Mouse (Mus musculus): ENCODE measurements around the gene Afg1l.
A peak's percentile ranks its signal among the peaks of the same experiment; 100 is the strongest.

Afg1l gene

DNA sequence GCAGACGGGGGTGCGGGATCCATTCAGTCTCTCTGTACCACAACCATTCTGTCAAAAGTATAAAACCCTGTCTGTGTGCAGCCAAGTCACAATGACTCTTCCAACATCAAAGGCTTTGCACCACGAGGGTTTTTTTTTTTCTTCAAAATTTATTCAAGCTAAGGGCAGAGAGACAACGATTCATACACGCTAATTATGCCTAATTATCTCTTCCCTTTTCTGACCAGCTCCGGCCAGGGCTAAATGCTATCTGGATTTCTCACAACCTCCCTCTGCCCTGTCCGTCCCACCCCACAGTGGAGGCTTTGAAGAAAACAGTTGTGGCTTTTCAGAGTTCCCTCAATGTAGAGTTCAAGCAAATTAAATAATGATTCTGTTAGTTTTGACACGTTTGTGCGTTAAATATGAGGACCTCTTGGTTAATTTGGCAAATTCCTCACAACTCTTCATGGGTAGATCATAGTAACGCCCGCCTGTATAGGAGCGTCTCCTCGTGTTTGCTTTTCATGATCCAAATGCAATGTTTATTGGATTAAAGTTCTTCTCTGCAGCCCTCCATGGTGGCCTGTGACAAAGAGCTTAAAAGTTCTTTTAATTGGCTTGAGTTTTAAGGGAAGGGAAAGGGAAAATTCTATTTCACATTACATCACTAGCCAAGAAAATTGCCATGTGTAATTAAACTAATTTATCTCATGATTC, 93.3 kb downstream of the Afg1l start:
- no peak for DNase-seq (ENCODE audit: low read depth, low spot score)

GRCm38 (mm10) chr10:42383708-42384107, 94.7 kb downstream of the Afg1l start:
- DNase-seq (ENCODE audit: low read depth, low spot score) = no peak

- no peak for DNase-seq (ENCODE audit: low read depth, low spot score)
Observed at GRCm38 (mm10) chr10:42364216-42364615, 114.1 kb downstream of the Afg1l start.

- DNase-seq (ENCODE audit: low read depth, low spot score) = peak; percentile 31
Observed at GRCm38 (mm10) chr10:42355980-42356379, 122.4 kb downstream of the Afg1l start.

- DNase-seq (ENCODE audit: low read depth, low spot score) = no peak
Observed at GRCm38 (mm10) chr10:42347986-42348385, 130.4 kb downstream of the Afg1l start.

- DNase-seq (ENCODE audit: low read depth, low spot score) = no peak
Observed at GRCm38 (mm10) chr10:42347127-42347526, 131.2 kb downstream of the Afg1l start.

- DNase-seq (ENCODE audit: low read depth, low spot score) = peak; percentile 15
Observed at GRCm38 (mm10) chr10:42346179-42346877, 132.0 kb downstream of the Afg1l start.

DNA sequence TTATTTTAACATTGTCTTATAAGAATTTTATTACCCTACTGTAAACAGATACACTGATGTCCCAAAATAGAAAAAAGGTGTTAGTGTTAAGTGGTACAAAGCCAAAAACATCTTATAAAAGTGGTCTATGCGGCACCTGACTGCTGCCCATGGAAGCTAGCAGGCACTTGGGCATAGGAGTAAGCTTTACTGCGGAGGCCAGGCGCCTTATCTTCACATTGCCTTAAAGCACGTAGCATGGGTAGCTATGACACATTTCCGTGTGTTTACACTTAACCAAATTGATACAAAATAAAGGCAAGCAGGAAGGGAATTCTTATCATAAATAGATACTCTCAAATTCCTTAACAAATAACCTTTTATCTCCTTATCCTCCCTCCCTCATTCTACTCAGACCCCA, 135.7 kb downstream of the Afg1l start:
- no peak for DNase-seq (ENCODE audit: low read depth, low spot score)

GRCm38 (mm10) chr10:42341815-42342457, 136.4 kb downstream of the Afg1l start:
- no peak for DNase-seq (ENCODE audit: low read depth, low spot score)

- DNase-seq (ENCODE audit: low read depth, low spot score) = no peak
Observed at GRCm38 (mm10) chr10:42340426-42340793, 138.0 kb downstream of the Afg1l start.

GRCm38 (mm10) chr10:42339773-42340425, 138.5 kb downstream of the Afg1l start:
- no peak for DNase-seq (ENCODE audit: low read depth, low spot score)

- DNase-seq (ENCODE audit: low read depth, low spot score) = no peak
Observed at GRCm38 (mm10) chr10:42338456-42338855, 139.9 kb downstream of the Afg1l start.

DNA sequence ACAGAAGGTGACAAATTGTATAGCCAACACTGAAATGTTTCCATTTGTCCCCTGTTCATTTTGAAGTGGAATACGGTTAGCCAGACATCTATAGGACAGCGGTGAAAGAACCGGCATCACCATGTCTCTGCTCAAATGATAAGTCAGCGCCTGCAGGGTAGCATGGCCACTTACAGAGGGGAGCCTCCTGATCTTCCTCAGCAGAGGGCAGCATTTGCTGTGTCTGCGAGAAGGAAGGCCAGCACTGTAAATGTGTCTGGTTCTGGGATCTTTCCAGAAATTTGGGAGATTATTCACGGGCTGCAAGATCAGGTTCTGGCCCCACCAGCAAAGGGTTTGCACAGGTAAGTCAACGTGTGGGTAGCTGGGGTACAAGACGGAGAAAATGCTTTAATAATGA, 150.8 kb downstream of the Afg1l start:
- peak; percentile 38 for DNase-seq (ENCODE audit: low read depth, low spot score)

DNA sequence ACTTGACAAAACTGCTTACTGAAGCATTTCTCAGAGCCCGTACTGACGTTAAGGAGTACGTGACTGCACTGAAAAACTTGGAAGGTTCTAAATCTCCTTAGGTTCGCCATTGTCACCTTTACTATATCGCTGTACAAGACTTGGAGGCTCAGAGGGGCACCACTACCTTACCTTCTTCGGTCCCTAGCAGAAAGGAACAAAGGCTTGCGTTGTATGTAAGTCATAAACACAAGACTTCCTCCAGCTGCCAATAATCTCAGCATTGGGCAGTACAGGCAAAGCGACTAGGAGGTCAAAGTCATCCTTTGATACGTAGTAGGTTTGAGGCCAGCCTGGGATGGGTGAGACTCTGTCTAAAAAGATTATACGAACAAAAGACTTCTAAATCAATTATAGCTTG, 153.1 kb downstream of the Afg1l start:
- DNase-seq (ENCODE audit: low read depth, low spot score) = no peak

- no peak for DNase-seq (ENCODE audit: low read depth, low spot score)
Observed at GRCm38 (mm10) chr10:42323978-42324377, 154.4 kb downstream of the Afg1l start.

DNA sequence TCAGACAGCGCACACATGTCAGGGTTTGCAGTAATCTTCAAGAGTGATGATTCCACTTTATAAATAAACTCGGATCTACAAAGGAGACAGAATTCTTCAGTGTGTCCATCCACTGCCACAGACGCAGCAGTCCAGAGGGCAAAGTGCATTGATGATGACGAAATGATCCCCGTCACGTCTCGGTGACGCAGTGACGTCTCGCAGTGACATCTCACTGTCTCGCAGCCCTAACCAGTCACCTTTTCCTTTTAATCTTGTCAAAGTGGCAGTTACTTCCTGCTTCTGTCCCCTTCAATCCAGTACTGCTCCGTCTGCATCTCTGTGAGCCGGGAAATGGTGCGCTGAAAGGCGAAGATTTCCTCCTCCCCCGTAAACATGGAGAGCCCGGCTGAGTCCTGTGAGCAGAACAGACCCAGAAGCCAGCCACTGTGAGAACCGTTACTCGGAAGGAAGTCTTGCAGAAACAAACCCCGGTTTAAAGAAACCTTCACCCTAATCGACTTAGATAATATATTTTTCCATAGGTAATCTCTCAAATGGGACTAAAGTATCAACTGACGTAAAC, 165.1 kb downstream of the Afg1l start:
- no peak for DNase-seq (ENCODE audit: low read depth, low spot score)

DNA sequence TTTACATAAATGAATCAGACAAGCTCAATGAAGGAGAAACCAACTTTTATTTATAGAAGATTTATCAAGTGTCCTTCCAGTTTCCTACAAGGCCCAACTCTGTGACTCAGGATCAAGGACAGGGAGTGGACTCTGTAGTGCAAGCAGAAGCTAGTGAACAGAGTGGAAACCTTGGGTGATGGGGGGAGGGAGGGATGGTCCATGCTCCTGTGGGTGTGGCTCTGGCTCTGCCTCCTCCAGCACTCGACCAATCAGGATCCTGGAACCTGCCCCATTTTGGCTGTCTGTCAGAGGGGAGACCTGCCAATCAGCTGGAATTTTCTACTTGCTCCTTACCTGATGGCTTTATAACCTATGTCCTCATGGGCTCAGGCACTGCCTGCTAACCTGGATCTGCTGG, 165.8 kb downstream of the Afg1l start:
- no peak for DNase-seq (ENCODE audit: low read depth, low spot score)

- peak; percentile 31 for DNase-seq (ENCODE audit: low read depth, low spot score)
Observed at GRCm38 (mm10) chr10:42308687-42308987, 169.7 kb downstream of the Afg1l start.

- DNase-seq (ENCODE audit: low read depth, low spot score) = peak; percentile 86
Observed at GRCm38 (mm10) chr10:42307980-42308686, 170.2 kb downstream of the Afg1l start.

GRCm38 (mm10) chr10:42306422-42306821, 171.9 kb downstream of the Afg1l start:
- DNase-seq (ENCODE audit: low read depth, low spot score) = no peak

GRCm38 (mm10) chr10:42300805-42301204, 177.6 kb downstream of the Afg1l start:
- DNase-seq (ENCODE audit: low read depth, low spot score) = no peak

GRCm38 (mm10) chr10:42299967-42300366, 178.4 kb downstream of the Afg1l start:
- no peak for DNase-seq (ENCODE audit: low read depth, low spot score)
